Mouse (Mus musculus): ENCODE measurements at regions not wholly inside any gene's neighbourhood (a gene's known extent, or its start where the extent isn't known, plus 50 kb on each side); places are given as distances from the start of the nearest gene placed in this dataset.

DNA sequence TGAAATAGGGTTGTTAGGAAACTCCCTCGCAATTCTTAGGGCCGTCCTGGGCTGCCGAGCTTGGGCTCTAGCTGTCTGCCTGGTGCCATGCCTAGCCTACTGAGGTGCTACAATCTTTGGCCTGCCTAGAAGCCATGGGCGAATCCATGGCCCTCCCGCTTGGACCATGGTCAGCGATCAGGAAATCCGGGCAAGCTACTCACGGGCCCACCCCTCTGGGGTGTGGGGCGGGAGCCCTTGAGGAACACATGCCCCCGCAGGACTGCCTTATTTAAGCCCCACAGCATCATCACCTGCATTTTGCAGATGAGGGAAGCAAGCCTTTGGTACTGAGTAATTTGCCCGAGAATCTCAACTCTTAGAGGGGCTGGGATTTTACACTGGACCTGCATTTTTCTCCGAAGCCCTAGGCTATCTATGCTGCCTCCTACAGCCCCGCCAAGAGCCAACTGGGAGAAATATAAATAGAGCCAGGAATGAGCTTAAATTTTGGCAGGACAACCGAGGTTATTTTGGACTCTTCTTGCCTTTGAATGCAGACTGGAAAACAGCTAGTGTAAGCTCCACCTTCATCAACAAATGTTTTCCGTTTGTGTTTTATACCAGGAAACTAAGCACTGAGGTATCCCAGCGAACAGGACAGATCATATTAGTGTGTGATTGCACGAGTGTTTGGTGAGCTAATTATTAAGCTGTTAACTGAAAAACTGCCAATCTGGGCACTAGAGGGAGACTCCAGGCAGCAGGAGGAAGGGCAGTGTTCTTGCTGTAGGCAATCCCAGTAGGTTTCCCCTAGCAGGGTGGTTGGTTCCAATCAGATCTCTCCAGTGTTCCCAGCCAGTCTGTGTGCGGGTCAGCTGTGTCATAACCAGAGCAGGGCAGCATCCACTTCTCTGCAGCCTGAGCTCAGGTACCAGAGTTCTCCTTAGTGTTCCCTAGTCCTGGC lies 183.6 kb upstream of the Foxn2 start:
- peak; percentile 65; the same call in 1 of the 2 replicates for TF ChIP-seq CTCF (IDR thresholded peaks at IDR 0.05; ENCODE audit: extremely low read depth, insufficient read length, insufficient replicate concordance, low read depth, low read length)
- TF ChIP-seq POLR2A (IDR thresholded peaks at IDR 0.05; ENCODE audit: low read depth, low read length): peak; percentile 47

Measured in small intestine, adult 2 months (tissue).